Mouse (Mus musculus) myocyte (in vitro differentiated cells): ENCODE measurements around the gene Gm9732.
"Not testable (repeated sequence)": the region's sequence is repeated elsewhere in the genome, so short reads cannot be mapped to it uniquely, and the experiment has no call there.

Experiments used
- CEBPB ChIP-seq: IDR thresholded peaks from 2 replicates; pipeline ENCODE4 v1.6.1; 2011; ENCODE audit warnings: mild to moderate bottlenecking, moderate library complexity; ENCODE audit not compliant: poor library complexity, insufficient read depth, severe bottlenecking
- MAX ChIP-seq: IDR thresholded peaks from one replicate; pipeline ENCODE4 v1.6.1; 2011; ENCODE audit warnings: low read depth, mild to moderate bottlenecking, control low read depth
- MYOD1 ChIP-seq, 3 experiments: IDR thresholded peaks; one replicate each; pipeline ENCODE4 v1.6.1; 2011; ENCODE audit warnings: control low read depth in 2 of 3, low read depth in 2 of 3, mild to moderate bottlenecking in 2 of 3, moderate library complexity in 1 of 3; ENCODE audit not compliant: insufficient read length in 2 of 3, control insufficient read depth in 1 of 3
- MYOG ChIP-seq, 3 experiments: IDR thresholded peaks; one replicate each; pipeline ENCODE4 v1.6.1; 2011; ENCODE audit warnings: control low read depth in 2 of 3, low read depth in 2 of 3, mild to moderate bottlenecking in 2 of 3; ENCODE audit not compliant: insufficient read length in 2 of 3, control insufficient read depth in 1 of 3, insufficient read depth in 1 of 3
- POLR2A ChIP-seq: IDR thresholded peaks from one replicate; pipeline ENCODE4 v1.6.1; 2011; ENCODE audit warnings: low read depth, mild to moderate bottlenecking, control low read depth, moderate library complexity; ENCODE audit not compliant: insufficient read length
- POLR2AphosphoS2 ChIP-seq: IDR thresholded peaks from one replicate; pipeline ENCODE4 v1.6.1; 2011; ENCODE audit warnings: low read depth, control low read depth; ENCODE audit not compliant: insufficient read length
- SRF ChIP-seq: IDR thresholded peaks from one replicate; pipeline ENCODE4 v1.6.1; 2011; ENCODE audit warnings: low read depth; ENCODE audit not compliant: control insufficient read depth, insufficient read length
- TCF12 ChIP-seq: IDR thresholded peaks from one replicate; pipeline ENCODE4 v1.6.1; 2011; ENCODE audit warnings: mild to moderate bottlenecking, control low read depth; ENCODE audit not compliant: poor library complexity, insufficient read depth, severe bottlenecking
- USF1 ChIP-seq: IDR thresholded peaks from one replicate; pipeline ENCODE4 v1.6.1; 2011; ENCODE audit warnings: low read depth, mild to moderate bottlenecking, control low read depth, moderate library complexity

- TF ChIP-seq MAX; MYOG (IDR thresholded peaks at IDR 0.05; ENCODE audit: control insufficient read depth in 1 of 3, insufficient read depth in 1 of 3, insufficient read length in 2 of 3, low read depth in 2 of 3); POLR2A; MYOD1 (IDR thresholded peaks at IDR 0.05; ENCODE audit: control insufficient read depth in 1 of 3, insufficient read length in 2 of 3, low read depth in 2 of 3); USF1; SRF; CEBPB; TCF12; POLR2AphosphoS2: not testable (repeated sequence)
Observed at GRCm38 (mm10) chr14:43278681-43279080, 3.8 kb downstream of the Gm9732 start.
